28 mouse cellular contexts compared by ENCODE assay signal in genomic region chr7:141497600-141497999, GRCm38 (mm10). TPM values are rescaled to one million over a fixed set of nuclear protein-coding genes. Genes with fewer than 3 reads are reported as not detected.
DNase-seq lines count a peak whose midpoint lies in the region; ATAC-seq and TF ChIP-seq lines count a peak whose summit lies in the region.
"Had no signal": no experiment of that assay in that cellular context is flagged by ENCODE, and none has a peak within 500 bp of the region (broad histone marks: within the 10 kb centered on the region; RNA-seq: fewer than 3 reads in every experiment).

No protein-coding gene starts in this region.

- peaks cover 27% of the 10 kb centered on the region for H3K4me1 ChIP-seq in heart, embryonic 13.5 days
- peaks cover 21% of the 10 kb centered on the region for H3K4me1 ChIP-seq in heart, embryonic 12.5 days (replicated peaks)
- H3K4me1 ChIP-seq in heart, embryonic 16.5 days (ENCODE audit: control insufficient read depth, insufficient read depth, low read length), result peaks cover 18% of the 10 kb centered on the region
- H3K4me1 ChIP-seq: hindbrain, embryonic 13.5 days; midbrain, embryonic 13.5 days had no signal

- H3K9me3 ChIP-seq in heart, embryonic 13.5 days, result no peaks in the 10 kb centered on the region
- H3K9me3 ChIP-seq in heart, embryonic 12.5 days (replicated peaks), result no peaks in the 10 kb centered on the region
- no peaks in the 10 kb centered on the region for H3K9me3 ChIP-seq in heart, embryonic 16.5 days (replicated peaks; ENCODE audit: control insufficient read depth, low read length)
- H3K9me3 ChIP-seq: hindbrain, embryonic 13.5 days; liver, embryonic 12.5 days; megakaryocyte, embryonic 14.5 days; midbrain, embryonic 13.5 days had no signal

- no peak for TF ChIP-seq CTCF in gastrocnemius, adult 2 months (IDR thresholded peaks at IDR 0.05)

- 74% methylated on average over 3 of the region's 3 CpGs for WGBS in heart, embryonic 13.5 days
- WGBS in heart, embryonic 12.5 days, result 83% methylated on average over 3 of the region's 3 CpGs
- WGBS in heart, embryonic 16.5 days, result 62% methylated on average over 3 of the region's 3 CpGs

- no peaks in the 10 kb centered on the region for H3K27me3 ChIP-seq in heart, embryonic 13.5 days (replicated peaks)
- no peaks in the 10 kb centered on the region for H3K27me3 ChIP-seq in heart, embryonic 12.5 days (replicated peaks)
- H3K27me3 ChIP-seq in heart, embryonic 16.5 days (ENCODE audit: control insufficient read depth, insufficient read depth, low read length), result no peaks in the 10 kb centered on the region
- H3K27me3 ChIP-seq: hindbrain, embryonic 13.5 days; liver, embryonic 12.5 days; megakaryocyte, embryonic 14.5 days; midbrain, embryonic 13.5 days had no signal

- no peak overlapping the region for H3K4me3 ChIP-seq in gastrocnemius, adult 2 months
- no peak overlapping the region for H3K4me3 ChIP-seq in heart, embryonic 13.5 days
- H3K4me3 ChIP-seq in heart, embryonic 12.5 days, result no peak overlapping the region
- H3K4me3 ChIP-seq in heart, embryonic 16.5 days (ENCODE audit: low read length), result no peak overlapping the region
- H3K4me3 ChIP-seq: erythroblast, embryonic 14.5 days; hindbrain, embryonic 13.5 days; liver, embryonic 12.5 days; megakaryocyte, embryonic 14.5 days; midbrain, embryonic 13.5 days had no signal

- peaks cover 51% of the 10 kb centered on the region for H3K36me3 ChIP-seq in heart, embryonic 13.5 days
- H3K36me3 ChIP-seq in heart, embryonic 12.5 days, result peaks cover 41% of the 10 kb centered on the region
- peaks cover 8% of the 10 kb centered on the region; the same call in 1 of the 2 replicates for H3K36me3 ChIP-seq in heart, embryonic 16.5 days (ENCODE audit: control insufficient read depth, insufficient read depth)

- peak overlapping the region; percentile 28; the same call in 1 of the 2 replicates for H3K9ac ChIP-seq in heart, embryonic 13.5 days
- H3K9ac ChIP-seq in heart, embryonic 12.5 days, result no peak overlapping the region
- no peak overlapping the region for H3K9ac ChIP-seq in heart, embryonic 16.5 days (ENCODE audit: low read length)
- H3K9ac ChIP-seq: hindbrain, embryonic 13.5 days; liver, embryonic 12.5 days; liver, postnatal 0 days; midbrain, embryonic 13.5 days had no signal

- H3K27ac ChIP-seq in gastrocnemius, adult 2 months, result peak overlapping the region; percentile 59
- H3K27ac ChIP-seq in heart, embryonic 13.5 days (replicated peaks), result peak overlapping the region; percentile 38
- H3K27ac ChIP-seq in heart, embryonic 12.5 days (ENCODE audit: poor library complexity, severe bottlenecking), result no peak overlapping the region
- H3K27ac ChIP-seq in heart, embryonic 16.5 days (ENCODE audit: low read length), result peak overlapping the region; percentile 34
- H3K27ac ChIP-seq: hindbrain, embryonic 13.5 days; liver, embryonic 12.5 days; midbrain, embryonic 13.5 days had no signal

- no peak overlapping the region for H3K4me2 ChIP-seq in heart, embryonic 13.5 days
- H3K4me2 ChIP-seq in heart, embryonic 12.5 days, result no peak overlapping the region
- no peak overlapping the region for H3K4me2 ChIP-seq in heart, embryonic 16.5 days (ENCODE audit: low read depth, low read length)
- H3K4me2 ChIP-seq: hindbrain, embryonic 13.5 days; liver, embryonic 12.5 days; midbrain, embryonic 13.5 days had no signal

- no peak for ATAC-seq in heart, embryonic 13.5 days (ENCODE audit: extremely low read depth, insufficient number of reproducible peaks, low FRiP score, low TSS enrichment)
- no peak for ATAC-seq in heart, embryonic 12.5 days (ENCODE audit: insufficient number of reproducible peaks, low FRiP score)
- ATAC-seq in heart, embryonic 16.5 days (replicated peaks; ENCODE audit: extremely low read depth, insufficient read depth, low FRiP score), result no peak
- ATAC-seq: CD4-positive, CD25-positive, alpha-beta regulatory T cell, adult 4 months; forebrain, embryonic 16.5 days; intestine, embryonic 16.5 days; liver, embryonic 12.5 days; liver, postnatal 0 days; midbrain, embryonic 13.5 days had no signal

- intact Hi-C loops in gastrocnemius, adult 2 months (cut with DNase I), result no loop called here

- DNase-seq in gastrocnemius, adult 2 months, result no peak
- DNase-seq in gastrocnemius, postnatal 4 days (ENCODE audit: low spot score in 2 of 2), result no peak
- peak; percentile 36 for DNase-seq in adipocyte (ENCODE audit: low spot score)
- DNase-seq in kidney, adult 8-10 months, result no peak
- no peak for DNase-seq in thymus, adult 18-20 months
- DNase-seq: adrenal gland, adult 2 months; cerebellum, adult 8-10 months; gastrocnemius, postnatal 14 days; kidney, adult 9 months; kidney, postnatal 10 days; left cerebral cortex, postnatal 4 days; liver, postnatal 0 days; lung, postnatal 36 days; retina, postnatal 1 day; right cerebral cortex, postnatal 14 days had no signal

RNA-seq across cellular contexts. Expression of gene Tspan4, which starts 22.6 kb away (rescaled TPM):
- total RNA-seq in gastrocnemius, adult 2 months (2021), result 1 to 10 TPM; 7.6 to 8.2 TPM
- 10 to 100 TPM; 19.6 to 19.7 TPM for total RNA-seq in gastrocnemius, postnatal 4 days (2021)
- 64.5 and 68.8 TPM in 2 replicates for polyA plus RNA-seq in heart, embryonic 13.5 days (2015; fragmentation: Nextera tagmentation; extraction: Ambion mirVana)
- 57.5 and 57.6 TPM in 2 replicates for polyA plus RNA-seq in heart, embryonic 12.5 days (2016; fragmentation: Nextera tagmentation; extraction: Ambion mirVana)
- polyA plus RNA-seq in heart, embryonic 16.5 days (2015; fragmentation: Nextera tagmentation; extraction: Ambion mirVana), result 61.0 and 61.5 TPM in 2 replicates

RNA-seq across cellular contexts. Expression of gene Polr2l, which starts 22.7 kb away (rescaled TPM):
- total RNA-seq in gastrocnemius, adult 2 months (2021), result 10 to 100 TPM; 55.5 to 58.8 TPM
- total RNA-seq in gastrocnemius, postnatal 4 days (2021), result 10 to 100 TPM; 35.3 to 35.9 TPM
- 67.3 and 76.3 TPM in 2 replicates for polyA plus RNA-seq in heart, embryonic 13.5 days (2015; fragmentation: Nextera tagmentation; extraction: Ambion mirVana)
- 60.7 and 64.7 TPM in 2 replicates for polyA plus RNA-seq in heart, embryonic 12.5 days (2016; fragmentation: Nextera tagmentation; extraction: Ambion mirVana)
- polyA plus RNA-seq in heart, embryonic 16.5 days (2015; fragmentation: Nextera tagmentation; extraction: Ambion mirVana), result 56.7 and 61.5 TPM in 2 replicates

RNA-seq across cellular contexts. Expression of gene Cd151, which starts 30.4 kb away (rescaled TPM):
- 10 to 100 TPM; 83.2 to 90.2 TPM for total RNA-seq in gastrocnemius, adult 2 months (2021)
- 10 to 100 TPM; 87.2 to 88.8 TPM for total RNA-seq in gastrocnemius, postnatal 4 days (2021)
- 28.5 and 31.4 TPM in 2 replicates for polyA plus RNA-seq in heart, embryonic 13.5 days (2015; fragmentation: Nextera tagmentation; extraction: Ambion mirVana)
- polyA plus RNA-seq in heart, embryonic 12.5 days (2016; fragmentation: Nextera tagmentation; extraction: Ambion mirVana), result 27.4 and 30.6 TPM in 2 replicates
- polyA plus RNA-seq in heart, embryonic 16.5 days (2015; fragmentation: Nextera tagmentation; extraction: Ambion mirVana), result 42.2 and 44.0 TPM in 2 replicates

RNA-seq across cellular contexts. Expression of gene Cracr2b, which starts 36.7 kb away (rescaled TPM):
- total RNA-seq in gastrocnemius, adult 2 months (2021), result 1 to 10 TPM; 6.1 to 6.3 TPM
- total RNA-seq in gastrocnemius, postnatal 4 days (2021), result 1 to 10 TPM; 8.9 to 9.3 TPM
- 20.2 and 23.0 TPM in 2 replicates for polyA plus RNA-seq in heart, embryonic 13.5 days (2015; fragmentation: Nextera tagmentation; extraction: Ambion mirVana)
- polyA plus RNA-seq in heart, embryonic 12.5 days (2016; fragmentation: Nextera tagmentation; extraction: Ambion mirVana), result 16.6 and 17.5 TPM in 2 replicates
- 24.2 and 26.1 TPM in 2 replicates for polyA plus RNA-seq in heart, embryonic 16.5 days (2015; fragmentation: Nextera tagmentation; extraction: Ambion mirVana)
- total RNA-seq: common myeloid progenitor, adult 5-6 weeks; monocyte, adult 5-6 weeks had no signal
- polyA plus RNA-seq: CD4-positive, CD25-positive, alpha-beta regulatory T cell, adult 4 months had no signal

RNA-seq across cellular contexts. Expression of gene Chid1, which starts 42.1 kb away (rescaled TPM):
- 10 to 100 TPM; 11.5 to 21.6 TPM for total RNA-seq in gastrocnemius, adult 2 months (2021)
- 10 to 100 TPM; 23.0 to 34.4 TPM for total RNA-seq in gastrocnemius, postnatal 4 days (2021)
- 36.3 TPM in 2 replicates for polyA plus RNA-seq in heart, embryonic 13.5 days (2015; fragmentation: Nextera tagmentation; extraction: Ambion mirVana)
- polyA plus RNA-seq in heart, embryonic 12.5 days (2016; fragmentation: Nextera tagmentation; extraction: Ambion mirVana), result 35.9 and 38.6 TPM in 2 replicates
- 33.3 and 34.2 TPM in 2 replicates for polyA plus RNA-seq in heart, embryonic 16.5 days (2015; fragmentation: Nextera tagmentation; extraction: Ambion mirVana)
